Mouse (Mus musculus): ENCODE measurements around the gene Ranbp17. TPM values are rescaled to one million over a fixed set of nuclear protein-coding genes. Genes with fewer than 3 reads are reported as not detected.
A peak's percentile ranks its signal among the peaks of the same experiment; 100 is the strongest.

Gene Ranbp17
- polyA plus RNA-seq, 1 experiment from 2014 or later, result 13.3 TPM

DNA sequence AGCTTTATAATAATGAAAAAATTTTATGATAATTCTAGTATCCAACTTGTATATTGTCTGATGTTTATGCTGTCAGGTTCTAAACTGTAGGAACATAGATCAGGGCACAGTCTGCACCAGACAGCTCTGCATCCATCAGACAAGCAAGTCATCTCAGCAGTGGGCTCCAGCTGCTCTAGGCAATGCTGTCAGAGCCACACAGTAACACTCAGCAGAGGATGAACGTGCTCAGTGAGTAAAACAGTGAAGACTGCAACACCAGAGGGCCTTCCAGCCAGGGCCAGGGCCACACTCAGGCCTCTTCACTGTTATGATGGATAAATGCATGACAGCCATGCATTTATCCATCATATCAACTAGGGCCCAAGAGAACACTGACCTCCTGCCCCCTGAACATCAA lies 114.2 kb downstream of the Ranbp17 start:
- ATAC-seq (replicated peaks; ENCODE audit: insufficient number of reproducible peaks, low FRiP score, low TSS enrichment, low read depth), result no peak
- WGBS, result 44% methylated on average over 1 of the region's 1 CpGs

GRCm38 (mm10) chr11:33398701-33399100 lies 114.8 kb downstream of the Ranbp17 start:
- Histone ChIP-seq H3K4me2 (ENCODE audit: low read depth, low read length) (no peak overlapping the region), H3K36me3 (replicated peaks; ENCODE audit: control insufficient read depth, insufficient read depth, low read depth, low read length) (no peaks in the 10 kb centered on the region), H3K27ac (replicated peaks; ENCODE audit: low read depth, low read length) (no peak overlapping the region), H3K4me3 (ENCODE audit: low read depth, low read length) (no peak overlapping the region), H3K9ac (replicated peaks; ENCODE audit: low read length) (no peak overlapping the region), H3K4me1 (ENCODE audit: control insufficient read depth, insufficient read depth, low read length) (no peaks in the 10 kb centered on the region), H3K9me3 (replicated peaks; ENCODE audit: control insufficient read depth, low read length) (no peaks in the 10 kb centered on the region), H3K27me3 (ENCODE audit: control insufficient read depth, insufficient read depth, low read length) (no peaks in the 10 kb centered on the region)
- no peak for DNase-seq (ENCODE audit: low spot score)
- 85% methylated on average over 3 of the region's 3 CpGs for WGBS
- ATAC-seq (replicated peaks; ENCODE audit: insufficient number of reproducible peaks, low FRiP score, low TSS enrichment, low read depth), result no peak

More for the DNA sequence above, 114.2 kb downstream of the Ranbp17 start:
- Histone ChIP-seq H3K36me3 (replicated peaks; ENCODE audit: control insufficient read depth, insufficient read depth, low read depth, low read length) (no peaks in the 10 kb centered on the region), H3K9ac (replicated peaks; ENCODE audit: low read length) (no peak overlapping the region), H3K4me1 (ENCODE audit: control insufficient read depth, insufficient read depth, low read length) (no peaks in the 10 kb centered on the region), H3K27me3 (ENCODE audit: control insufficient read depth, insufficient read depth, low read length) (no peaks in the 10 kb centered on the region), H3K27ac (replicated peaks; ENCODE audit: low read depth, low read length) (no peak overlapping the region), H3K4me3 (ENCODE audit: low read depth, low read length) (no peak overlapping the region), H3K9me3 (replicated peaks; ENCODE audit: control insufficient read depth, low read length) (no peaks in the 10 kb centered on the region), H3K4me2 (ENCODE audit: low read depth, low read length) (no peak overlapping the region)
- DNase-seq (ENCODE audit: low spot score), result no peak

DNA sequence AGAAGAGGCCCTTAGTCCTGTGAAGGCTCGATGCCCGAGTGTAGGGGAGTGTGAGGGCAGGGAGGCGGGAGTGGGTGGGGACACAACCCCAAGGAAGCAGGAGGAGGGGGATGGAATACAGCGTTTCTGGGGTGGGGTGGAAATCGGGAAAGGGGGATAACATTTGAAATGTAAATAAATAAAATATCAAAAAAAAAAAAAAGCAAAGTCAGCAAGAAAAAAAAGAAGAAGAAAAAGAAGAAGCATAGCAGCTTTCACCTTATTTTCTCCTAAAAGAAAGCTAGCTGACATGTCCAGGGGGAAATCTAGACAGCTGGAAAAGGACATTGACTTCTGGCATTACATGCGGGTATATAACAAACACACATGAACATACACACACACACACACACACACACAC lies 117.3 kb downstream of the Ranbp17 start:
- Histone ChIP-seq H3K27me3 (ENCODE audit: control insufficient read depth, insufficient read depth, low read length) (no peaks in the 10 kb centered on the region), H3K4me3 (ENCODE audit: low read depth, low read length) (no peak overlapping the region), H3K36me3 (replicated peaks; ENCODE audit: control insufficient read depth, insufficient read depth, low read depth, low read length) (no peaks in the 10 kb centered on the region), H3K27ac (replicated peaks; ENCODE audit: low read depth, low read length) (no peak overlapping the region), H3K9ac (replicated peaks; ENCODE audit: low read length) (no peak overlapping the region), H3K4me1 (ENCODE audit: control insufficient read depth, insufficient read depth, low read length) (no peaks in the 10 kb centered on the region), H3K9me3 (replicated peaks; ENCODE audit: control insufficient read depth, low read length) (no peaks in the 10 kb centered on the region), H3K4me2 (ENCODE audit: low read depth, low read length) (no peak overlapping the region)
- ATAC-seq (replicated peaks; ENCODE audit: insufficient number of reproducible peaks, low FRiP score, low TSS enrichment, low read depth) (no peak), DNase-seq (ENCODE audit: low spot score) (no peak)
- 90% methylated on average over 6 of the region's 6 CpGs for WGBS

- 73% methylated on average over 3 of the region's 3 CpGs for WGBS
- DNase-seq (ENCODE audit: low spot score) (no peak), ATAC-seq (replicated peaks; ENCODE audit: insufficient number of reproducible peaks, low FRiP score, low TSS enrichment, low read depth) (no peak)
- H3K27me3 ChIP-seq (ENCODE audit: control insufficient read depth, insufficient read depth, low read length), result no peaks in the 10 kb centered on the region
- H3K4me3 ChIP-seq (ENCODE audit: low read depth, low read length), result no peak overlapping the region
- no peak overlapping the region for H3K27ac ChIP-seq (replicated peaks; ENCODE audit: low read depth, low read length)
- H3K4me1 ChIP-seq (ENCODE audit: control insufficient read depth, insufficient read depth, low read length), result no peaks in the 10 kb centered on the region
- H3K9me3 ChIP-seq (replicated peaks; ENCODE audit: control insufficient read depth, low read length), result no peaks in the 10 kb centered on the region
- no peak overlapping the region for H3K4me2 ChIP-seq (ENCODE audit: low read depth, low read length)
- H3K9ac ChIP-seq (replicated peaks; ENCODE audit: low read length), result no peak overlapping the region
- H3K36me3 ChIP-seq (replicated peaks; ENCODE audit: control insufficient read depth, insufficient read depth, low read depth, low read length), result no peaks in the 10 kb centered on the region
Measured at GRCm38 (mm10) chr11:33394093-33394492, 119.5 kb downstream of the Ranbp17 start.

DNA sequence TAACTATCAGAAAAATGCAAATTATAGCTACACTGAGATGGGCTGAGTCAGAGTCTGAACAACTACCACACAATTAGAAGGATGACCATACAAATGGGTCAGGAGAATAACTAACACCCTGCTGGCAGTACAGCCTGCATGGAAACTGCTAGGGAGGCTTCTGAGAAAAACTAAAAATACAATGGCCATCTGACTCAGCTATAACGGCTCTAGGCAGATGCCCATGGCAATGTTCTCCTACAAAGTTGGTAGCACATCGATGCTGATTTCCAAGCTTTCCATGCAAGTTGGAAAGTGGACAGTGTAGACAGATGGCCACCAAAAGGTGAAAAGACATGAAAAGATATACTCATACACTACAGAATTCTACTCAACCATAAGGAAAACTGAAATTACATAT lies 124.9 kb downstream of the Ranbp17 start:
- Histone ChIP-seq H3K4me2 (ENCODE audit: low read depth, low read length) (no peak overlapping the region), H3K9ac (replicated peaks; ENCODE audit: low read length) (no peak overlapping the region), H3K27me3 (ENCODE audit: control insufficient read depth, insufficient read depth, low read length) (no peaks in the 10 kb centered on the region), H3K4me3 (ENCODE audit: low read depth, low read length) (no peak overlapping the region), H3K36me3 (replicated peaks; ENCODE audit: control insufficient read depth, insufficient read depth, low read depth, low read length) (no peaks in the 10 kb centered on the region), H3K4me1 (ENCODE audit: control insufficient read depth, insufficient read depth, low read length) (no peaks in the 10 kb centered on the region), H3K27ac (replicated peaks; ENCODE audit: low read depth, low read length) (no peak overlapping the region), H3K9me3 (replicated peaks; ENCODE audit: control insufficient read depth, low read length) (no peaks in the 10 kb centered on the region)
- no peak for ATAC-seq (replicated peaks; ENCODE audit: insufficient number of reproducible peaks, low FRiP score, low TSS enrichment, low read depth)
- WGBS, result 90% methylated on average over 2 of the region's 2 CpGs
- DNase-seq (ENCODE audit: low spot score), result no peak

DNA sequence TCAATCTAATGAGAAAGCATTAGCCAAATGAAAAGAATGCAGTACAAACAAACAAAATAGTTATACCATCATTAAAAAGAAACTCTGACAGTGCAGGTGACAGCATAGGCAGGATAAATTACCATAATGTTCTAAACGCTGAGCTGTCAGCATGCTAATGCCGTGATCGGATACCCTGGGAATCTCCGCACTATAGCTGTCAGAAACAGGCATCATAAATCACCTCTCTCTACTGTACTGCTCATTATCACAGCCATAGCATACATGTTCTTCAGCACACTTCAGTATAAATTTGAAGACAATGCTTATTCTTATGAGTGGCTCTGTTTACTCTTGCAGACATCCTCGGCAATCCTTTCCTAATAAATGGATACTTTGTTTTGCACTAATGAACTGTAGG lies 151.7 kb downstream of the Ranbp17 start:
- H3K4me2 ChIP-seq (ENCODE audit: low read depth, low read length), result no peak overlapping the region
- H3K36me3 ChIP-seq (replicated peaks; ENCODE audit: control insufficient read depth, insufficient read depth, low read depth, low read length), result no peaks in the 10 kb centered on the region
- no peak overlapping the region for H3K4me3 ChIP-seq (ENCODE audit: low read depth, low read length)
- no peaks in the 10 kb centered on the region for H3K4me1 ChIP-seq (ENCODE audit: control insufficient read depth, insufficient read depth, low read length)
- H3K27me3 ChIP-seq (ENCODE audit: control insufficient read depth, insufficient read depth, low read length), result no peaks in the 10 kb centered on the region
- no peak for DNase-seq (ENCODE audit: low spot score)
- no peak for ATAC-seq (replicated peaks; ENCODE audit: insufficient number of reproducible peaks, low FRiP score, low TSS enrichment, low read depth)
- H3K9ac ChIP-seq (replicated peaks; ENCODE audit: low read length), result no peak overlapping the region
- no peaks in the 10 kb centered on the region for H3K9me3 ChIP-seq (replicated peaks; ENCODE audit: control insufficient read depth, low read length)
- no peak overlapping the region for H3K27ac ChIP-seq (replicated peaks; ENCODE audit: low read depth, low read length)
- 67% methylated on average over 5 of the region's 5 CpGs for WGBS

- Histone ChIP-seq H3K27ac (replicated peaks; ENCODE audit: low read depth, low read length) (no peak overlapping the region), H3K4me1 (ENCODE audit: control insufficient read depth, insufficient read depth, low read length) (no peaks in the 10 kb centered on the region), H3K4me2 (ENCODE audit: low read depth, low read length) (no peak overlapping the region), H3K9ac (replicated peaks; ENCODE audit: low read length) (no peak overlapping the region), H3K27me3 (ENCODE audit: control insufficient read depth, insufficient read depth, low read length) (no peaks in the 10 kb centered on the region), H3K4me3 (ENCODE audit: low read depth, low read length) (no peak overlapping the region), H3K9me3 (replicated peaks; ENCODE audit: control insufficient read depth, low read length) (no peaks in the 10 kb centered on the region), H3K36me3 (replicated peaks; ENCODE audit: control insufficient read depth, insufficient read depth, low read depth, low read length) (no peaks in the 10 kb centered on the region)
- ATAC-seq (replicated peaks; ENCODE audit: insufficient number of reproducible peaks, low FRiP score, low TSS enrichment, low read depth) (no peak), DNase-seq (ENCODE audit: low spot score) (no peak)
- WGBS, result 80% methylated on average over 2 of the region's 2 CpGs
Measured at GRCm38 (mm10) chr11:33349269-33349668, 164.3 kb downstream of the Ranbp17 start.

GRCm38 (mm10) chr11:33342061-33342460 lies 171.5 kb downstream of the Ranbp17 start:
- H3K4me3 ChIP-seq (ENCODE audit: low read depth, low read length), result no peak overlapping the region
- ATAC-seq (replicated peaks; ENCODE audit: insufficient number of reproducible peaks, low FRiP score, low TSS enrichment, low read depth) (no peak), DNase-seq (ENCODE audit: low spot score) (peak; percentile 57)
- no peaks in the 10 kb centered on the region for H3K4me1 ChIP-seq (ENCODE audit: control insufficient read depth, insufficient read depth, low read length)
- H3K36me3 ChIP-seq (replicated peaks; ENCODE audit: control insufficient read depth, insufficient read depth, low read depth, low read length), result no peaks in the 10 kb centered on the region
- H3K4me2 ChIP-seq (ENCODE audit: low read depth, low read length), result no peak overlapping the region
- H3K9me3 ChIP-seq (replicated peaks; ENCODE audit: control insufficient read depth, low read length), result no peaks in the 10 kb centered on the region
- no peak overlapping the region for H3K9ac ChIP-seq (replicated peaks; ENCODE audit: low read length)
- 56% methylated on average over 2 of the region's 2 CpGs for WGBS
- no peaks in the 10 kb centered on the region for H3K27me3 ChIP-seq (ENCODE audit: control insufficient read depth, insufficient read depth, low read length)
- no peak overlapping the region for H3K27ac ChIP-seq (replicated peaks; ENCODE audit: low read depth, low read length)

All from embryonic facial prominence, embryonic 11.5 days (tissue).